Mouse (Mus musculus): ENCODE measurements around the gene Dip2b. TPM values are rescaled to one million over a fixed set of nuclear protein-coding genes. Genes with fewer than 3 reads are reported as not detected.
A peak's percentile ranks its signal among the peaks of the same experiment; 100 is the strongest.

Gene Dip2b
- polyA plus RNA-seq, 1 experiment from 2014 or later = 3.0 TPM

- Histone ChIP-seq H3K9me3 (replicated peaks; ENCODE audit: control insufficient read depth, low read length) (no peaks in the 10 kb centered on the region), H3K9ac (ENCODE audit: low read depth, low read length) (no peak overlapping the region), H3K27me3 (ENCODE audit: control insufficient read depth, insufficient read depth, low read depth, low read length) (no peaks in the 10 kb centered on the region), H3K27ac (ENCODE audit: low read length) (no peak overlapping the region), H3K4me3 (ENCODE audit: low read depth, low read length) (no peak overlapping the region), H3K36me3 (ENCODE audit: control insufficient read depth, insufficient read depth) (no peaks in the 10 kb centered on the region), H3K4me2 (ENCODE audit: low read depth, low read length) (no peak overlapping the region), H3K4me1 (ENCODE audit: control insufficient read depth, low read depth, low read length) (peaks cover 24% of the 10 kb centered on the region)
- ATAC-seq (ENCODE audit: low read depth) = no peak
- WGBS (ENCODE audit: insufficient replicate concordance) = 77% methylated on average over 7 of the region's 7 CpGs
Observed at GRCm38 (mm10) chr15:100059626-100060311, 21.3 kb downstream of the Dip2b start.

GRCm38 (mm10) chr15:100060513-100061140, 22.2 kb downstream of the Dip2b start:
- WGBS (ENCODE audit: insufficient replicate concordance) = 51% methylated on average over 4 of the region's 4 CpGs
- H3K27ac ChIP-seq (ENCODE audit: low read length) = no peak overlapping the region

GRCm38 (mm10) chr15:100061377-100061776, 22.9 kb downstream of the Dip2b start:
- ATAC-seq (ENCODE audit: low read depth) = no peak
- no peaks in the 10 kb centered on the region for H3K9me3 ChIP-seq (replicated peaks; ENCODE audit: control insufficient read depth, low read length)
- H3K9ac ChIP-seq (ENCODE audit: low read depth, low read length) = no peak overlapping the region
- H3K4me1 ChIP-seq (ENCODE audit: control insufficient read depth, low read depth, low read length) = peaks cover 24% of the 10 kb centered on the region
- no peaks in the 10 kb centered on the region for H3K27me3 ChIP-seq (ENCODE audit: control insufficient read depth, insufficient read depth, low read depth, low read length)
- no peak overlapping the region for H3K27ac ChIP-seq (ENCODE audit: low read length)
- H3K36me3 ChIP-seq (ENCODE audit: control insufficient read depth, insufficient read depth) = no peaks in the 10 kb centered on the region
- H3K4me3 ChIP-seq (ENCODE audit: low read depth, low read length) = no peak overlapping the region
- H3K4me2 ChIP-seq (ENCODE audit: low read depth, low read length) = no peak overlapping the region
- WGBS (ENCODE audit: insufficient replicate concordance) = 74% methylated on average over 3 of the region's 3 CpGs

More at GRCm38 (mm10) chr15:100060513-100061140, 22.2 kb downstream of the Dip2b start:
- H3K36me3 ChIP-seq (ENCODE audit: control insufficient read depth, insufficient read depth) = no peaks in the 10 kb centered on the region
- H3K9me3 ChIP-seq (replicated peaks; ENCODE audit: control insufficient read depth, low read length) = no peaks in the 10 kb centered on the region
- H3K4me1 ChIP-seq (ENCODE audit: control insufficient read depth, low read depth, low read length) = peaks cover 24% of the 10 kb centered on the region
- H3K9ac ChIP-seq (ENCODE audit: low read depth, low read length) = no peak overlapping the region
- no peaks in the 10 kb centered on the region for H3K27me3 ChIP-seq (ENCODE audit: control insufficient read depth, insufficient read depth, low read depth, low read length)
- no peak overlapping the region for H3K4me3 ChIP-seq (ENCODE audit: low read depth, low read length)
- no peak overlapping the region for H3K4me2 ChIP-seq (ENCODE audit: low read depth, low read length)
- no peak for ATAC-seq (ENCODE audit: low read depth)

- Histone ChIP-seq H3K27ac (ENCODE audit: low read length) (no peak overlapping the region), H3K4me1 (ENCODE audit: control insufficient read depth, low read depth, low read length) (peaks cover 21% of the 10 kb centered on the region), H3K9ac (ENCODE audit: low read depth, low read length) (no peak overlapping the region), H3K36me3 (ENCODE audit: control insufficient read depth, insufficient read depth) (no peaks in the 10 kb centered on the region), H3K27me3 (ENCODE audit: control insufficient read depth, insufficient read depth, low read depth, low read length) (no peaks in the 10 kb centered on the region), H3K4me2 (ENCODE audit: low read depth, low read length) (no peak overlapping the region), H3K9me3 (replicated peaks; ENCODE audit: control insufficient read depth, low read length) (no peaks in the 10 kb centered on the region), H3K4me3 (ENCODE audit: low read depth, low read length) (no peak overlapping the region)
- 65% methylated on average over 13 of the region's 13 CpGs for WGBS (ENCODE audit: insufficient replicate concordance)
- ATAC-seq (ENCODE audit: low read depth) = no peak
Observed at GRCm38 (mm10) chr15:100063229-100063773, 24.8 kb downstream of the Dip2b start.

GRCm38 (mm10) chr15:100066702-100067101, 28.2 kb downstream of the Dip2b start:
- Histone ChIP-seq H3K4me3 (ENCODE audit: low read depth, low read length) (no peak overlapping the region), H3K4me1 (ENCODE audit: control insufficient read depth, low read depth, low read length) (peaks cover 4% of the 10 kb centered on the region), H3K27ac (ENCODE audit: low read length) (peak overlapping the region; percentile 79), H3K27me3 (ENCODE audit: control insufficient read depth, insufficient read depth, low read depth, low read length) (no peaks in the 10 kb centered on the region), H3K9ac (ENCODE audit: low read depth, low read length) (no peak overlapping the region), H3K36me3 (ENCODE audit: control insufficient read depth, insufficient read depth) (no peaks in the 10 kb centered on the region), H3K4me2 (ENCODE audit: low read depth, low read length) (no peak overlapping the region), H3K9me3 (replicated peaks; ENCODE audit: control insufficient read depth, low read length) (no peaks in the 10 kb centered on the region)
- WGBS (ENCODE audit: insufficient replicate concordance) = 63% methylated on average over 9 of the region's 9 CpGs
- peak; percentile 84 for ATAC-seq (ENCODE audit: low read depth)

GRCm38 (mm10) chr15:100069101-100069500, 30.6 kb downstream of the Dip2b start:
- ATAC-seq (ENCODE audit: low read depth) = no peak
- WGBS (ENCODE audit: insufficient replicate concordance) = 73% methylated on average over 4 of the region's 4 CpGs
- Histone ChIP-seq H3K36me3 (ENCODE audit: control insufficient read depth, insufficient read depth) (no peaks in the 10 kb centered on the region), H3K27me3 (ENCODE audit: control insufficient read depth, insufficient read depth, low read depth, low read length) (no peaks in the 10 kb centered on the region), H3K27ac (ENCODE audit: low read length) (no peak overlapping the region), H3K9me3 (replicated peaks; ENCODE audit: control insufficient read depth, low read length) (no peaks in the 10 kb centered on the region), H3K4me1 (ENCODE audit: control insufficient read depth, low read depth, low read length) (peaks cover 13% of the 10 kb centered on the region), H3K4me3 (ENCODE audit: low read depth, low read length) (no peak overlapping the region), H3K9ac (ENCODE audit: low read depth, low read length) (no peak overlapping the region), H3K4me2 (ENCODE audit: low read depth, low read length) (no peak overlapping the region)

GRCm38 (mm10) chr15:100070021-100070420, 31.6 kb downstream of the Dip2b start:
- Histone ChIP-seq H3K27me3 (ENCODE audit: control insufficient read depth, insufficient read depth, low read depth, low read length) (no peaks in the 10 kb centered on the region), H3K9me3 (replicated peaks; ENCODE audit: control insufficient read depth, low read length) (no peaks in the 10 kb centered on the region), H3K9ac (ENCODE audit: low read depth, low read length) (no peak overlapping the region), H3K4me2 (ENCODE audit: low read depth, low read length) (no peak overlapping the region), H3K4me3 (ENCODE audit: low read depth, low read length) (no peak overlapping the region), H3K4me1 (ENCODE audit: control insufficient read depth, low read depth, low read length) (peaks cover 15% of the 10 kb centered on the region), H3K36me3 (ENCODE audit: control insufficient read depth, insufficient read depth) (no peaks in the 10 kb centered on the region), H3K27ac (ENCODE audit: low read length) (no peak overlapping the region)
- WGBS (ENCODE audit: insufficient replicate concordance) = 74% methylated on average over 8 of the region's 8 CpGs
- ATAC-seq (ENCODE audit: low read depth) = no peak

- H3K4me3 ChIP-seq (ENCODE audit: low read depth, low read length) = no peak overlapping the region
- no peak overlapping the region for H3K27ac ChIP-seq (ENCODE audit: low read length)
- 49% methylated on average over 3 of the region's 3 CpGs for WGBS (ENCODE audit: insufficient replicate concordance)
- H3K4me1 ChIP-seq (ENCODE audit: control insufficient read depth, low read depth, low read length) = peaks cover 22% of the 10 kb centered on the region
- H3K27me3 ChIP-seq (ENCODE audit: control insufficient read depth, insufficient read depth, low read depth, low read length) = no peaks in the 10 kb centered on the region
- H3K36me3 ChIP-seq (ENCODE audit: control insufficient read depth, insufficient read depth) = no peaks in the 10 kb centered on the region
- H3K9me3 ChIP-seq (replicated peaks; ENCODE audit: control insufficient read depth, low read length) = no peaks in the 10 kb centered on the region
- peak; percentile 49; the same call in 1 of the 2 replicates for ATAC-seq (ENCODE audit: low read depth)
- no peak overlapping the region for H3K9ac ChIP-seq (ENCODE audit: low read depth, low read length)
- H3K4me2 ChIP-seq (ENCODE audit: low read depth, low read length) = no peak overlapping the region
Observed at GRCm38 (mm10) chr15:100071819-100072218, 33.4 kb downstream of the Dip2b start.
